Mouse (Mus musculus): ENCODE results near the gene Msto1.
"Not testable (repeated sequence)": the region's sequence is repeated elsewhere in the genome, so short reads cannot be mapped to it uniquely, and the experiment has no call there.

Gene Msto1

GRCm38 (mm10) chr3:88913511-88914383, at the start of gene Msto1:
Gene Msto1, minus strand, starts transcription at chr3:88913999.
- DNase-seq: peak; percentile 92

GRCm38 (mm10) chr3:88963211-88963610, 49.4 kb upstream of the Msto1 start:
- not testable (repeated sequence) for DNase-seq

GRCm38 (mm10) chr3:88953736-88954135, 39.9 kb upstream of the Msto1 start:
- DNase-seq: no peak

- DNase-seq: no peak
These were observed 39.4 kb upstream of the Msto1 start for GRCm38 (mm10) chr3:88953246-88953645.

GRCm38 (mm10) chr3:88951327-88951800, 37.6 kb upstream of the Msto1 start:
- no peak for DNase-seq

- DNase-seq: peak; percentile 85
These were observed 37.0 kb upstream of the Msto1 start, which contains the start of the genes Ash1l and Dap3 for GRCm38 (mm10) chr3:88950576-88951326. Gene Ash1l, plus strand, starts transcription at chr3:88950622. Gene Dap3, minus strand, starts transcription at chr3:88951181.

- DNase-seq: peak; percentile 92
These were observed 36.2 kb upstream of the Msto1 start for GRCm38 (mm10) chr3:88949786-88950575.

- DNase-seq: no peak
These were observed 30.3 kb upstream of the Msto1 start for GRCm38 (mm10) chr3:88944109-88944508.

- DNase-seq: no peak
These were observed 28.6 kb upstream of the Msto1 start for GRCm38 (mm10) chr3:88942316-88942880.

- DNase-seq: peak; percentile 26
These were observed 25.9 kb upstream of the Msto1 start for GRCm38 (mm10) chr3:88939749-88940148.

GRCm38 (mm10) chr3:88939071-88939470, 25.3 kb upstream of the Msto1 start:
- DNase-seq: no peak

GRCm38 (mm10) chr3:88929501-88929900, 15.7 kb upstream of the Msto1 start:
- no peak for DNase-seq

- DNase-seq: no peak
These were observed 11.9 kb upstream of the Msto1 start for GRCm38 (mm10) chr3:88925651-88926050.

GRCm38 (mm10) chr3:88923989-88924591, 10.3 kb upstream of the Msto1 start:
- no peak for DNase-seq

- no peak for DNase-seq
These were observed 7.6 kb upstream of the Msto1 start for GRCm38 (mm10) chr3:88921411-88921810.

- no peak for DNase-seq
These were observed 5.2 kb upstream of the Msto1 start for GRCm38 (mm10) chr3:88918981-88919380.

- no peak for DNase-seq
These were observed 598 bp upstream of the Msto1 start for GRCm38 (mm10) chr3:88914384-88914810.

GRCm38 (mm10) chr3:88912585-88912984, 1.2 kb downstream of the Msto1 start:
- no peak for DNase-seq

GRCm38 (mm10) chr3:88906393-88907159, 7.2 kb downstream of the Msto1 start:
- DNase-seq: no peak

- no peak for DNase-seq
These were observed 8.1 kb downstream of the Msto1 start for GRCm38 (mm10) chr3:88905741-88906140.

- DNase-seq: no peak
These were observed 8.6 kb downstream of the Msto1 start for GRCm38 (mm10) chr3:88905209-88905608.

Measured in cerebellum, adult 9-11 months (tissue).